Mouse (Mus musculus) urinary bladder, postnatal 25 days (tissue): ENCODE measurements around the gene Rab25.
A peak's percentile ranks its signal among the peaks of the same experiment; 100 is the strongest.

Experiments
- DNase-seq: peaks from one replicate; pipeline ENCODE4 v3.0.0; 2022; ENCODE audit warnings: low spot score

The Rab25 gene

DNA sequence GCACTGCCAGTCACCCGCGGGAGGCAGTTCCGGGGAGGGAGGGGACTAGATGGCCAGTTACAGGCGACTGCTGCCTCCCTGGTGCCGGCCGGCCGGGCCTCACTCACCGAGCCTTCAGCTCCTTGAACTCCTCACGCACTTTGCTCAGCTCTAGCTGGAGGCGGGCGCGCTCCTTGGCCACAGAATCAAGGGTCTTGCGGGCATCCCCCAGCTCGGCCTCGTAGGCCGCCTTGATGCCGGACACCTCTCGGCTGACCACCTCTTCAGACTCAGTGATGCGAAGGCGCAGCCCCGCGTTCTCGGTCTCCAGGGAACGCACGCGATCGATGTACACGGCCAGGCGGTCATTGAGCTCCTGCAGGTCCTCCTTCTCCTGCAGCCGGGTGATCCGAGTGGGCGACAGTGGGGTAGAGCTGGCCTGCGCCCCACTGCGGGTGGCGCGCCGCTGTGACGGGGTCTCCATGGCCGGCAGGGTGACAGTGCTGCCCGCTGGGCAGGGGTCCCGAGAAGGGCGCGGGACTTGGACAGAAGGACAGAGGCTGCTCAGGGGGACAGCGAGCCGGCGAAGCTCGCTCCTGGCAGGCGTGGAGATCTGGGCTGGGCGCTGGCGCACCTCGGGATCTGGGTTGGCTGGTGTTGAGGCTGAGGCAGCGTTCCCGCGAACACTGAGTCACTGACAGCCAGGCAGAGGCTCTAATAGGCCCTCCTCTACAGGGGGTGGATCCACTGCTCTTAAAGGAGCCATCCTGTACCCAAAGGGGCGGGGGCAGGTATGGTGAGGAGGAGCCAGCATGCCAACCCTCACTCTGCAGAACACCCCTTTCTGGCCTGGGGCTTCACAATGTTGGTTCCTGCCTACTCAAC lies 45.2 kb downstream of the Rab25 start:
- peak; percentile 88 for DNase-seq

DNA sequence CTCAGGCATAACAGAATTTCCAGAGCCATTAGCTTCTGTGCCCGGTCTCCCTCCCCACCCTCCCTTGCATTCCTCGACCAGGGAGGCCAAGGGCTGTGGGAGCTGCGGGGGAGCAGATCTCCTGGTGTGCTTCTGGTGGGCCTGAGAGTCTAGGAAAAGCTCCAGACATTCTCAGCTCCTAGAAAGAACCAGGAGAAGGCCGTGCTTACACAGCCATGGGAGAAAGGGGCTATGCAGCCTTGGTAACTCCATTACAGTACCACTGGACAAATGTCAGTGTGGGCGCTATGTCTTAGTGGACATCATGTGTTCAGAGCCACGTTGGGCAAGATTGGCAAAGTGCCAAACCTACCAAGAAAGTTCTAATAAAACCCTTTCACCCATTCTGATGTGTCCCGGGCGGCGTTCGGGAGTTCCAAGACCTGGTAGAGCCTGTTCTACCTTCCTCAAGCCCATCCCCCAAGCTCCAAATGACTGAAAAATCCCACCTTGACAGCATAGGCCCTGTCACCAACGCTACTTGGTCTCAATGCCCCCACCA lies 46.0 kb downstream of the Rab25 start:
- DNase-seq, result peak; percentile 52

DNA sequence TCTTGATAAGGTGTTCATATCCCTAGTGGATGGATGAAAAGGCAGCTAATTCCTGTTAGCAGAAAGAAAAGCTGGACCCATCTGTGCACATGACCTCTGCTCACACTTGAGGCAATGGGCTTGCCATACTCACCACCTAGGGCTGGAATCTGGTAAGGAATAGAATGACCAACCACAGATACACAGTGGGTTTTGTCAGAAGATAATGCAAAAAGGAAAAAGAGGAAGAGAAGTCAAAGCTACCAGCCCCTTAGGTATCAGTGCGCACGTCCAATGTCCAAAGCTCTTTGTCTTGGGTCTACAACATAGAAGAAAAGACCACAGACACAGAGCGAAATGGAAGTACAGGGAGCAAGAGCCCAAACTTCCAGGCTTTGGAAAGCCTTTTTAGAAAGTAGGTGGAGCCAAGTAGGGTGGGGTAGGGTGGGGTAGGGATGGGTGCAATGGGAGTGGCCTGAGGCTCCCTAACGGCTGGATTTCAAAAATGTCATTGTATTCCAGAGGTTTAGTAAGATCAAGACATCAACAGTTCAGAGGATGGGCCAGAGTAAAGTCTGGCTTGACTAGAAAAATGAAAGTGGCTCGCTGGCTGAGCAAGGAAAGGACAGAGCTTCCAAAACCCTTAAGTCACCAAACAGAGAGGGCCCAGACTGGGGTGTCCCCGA lies 46.6 kb downstream of the Rab25 start:
- DNase-seq, result no peak

DNA sequence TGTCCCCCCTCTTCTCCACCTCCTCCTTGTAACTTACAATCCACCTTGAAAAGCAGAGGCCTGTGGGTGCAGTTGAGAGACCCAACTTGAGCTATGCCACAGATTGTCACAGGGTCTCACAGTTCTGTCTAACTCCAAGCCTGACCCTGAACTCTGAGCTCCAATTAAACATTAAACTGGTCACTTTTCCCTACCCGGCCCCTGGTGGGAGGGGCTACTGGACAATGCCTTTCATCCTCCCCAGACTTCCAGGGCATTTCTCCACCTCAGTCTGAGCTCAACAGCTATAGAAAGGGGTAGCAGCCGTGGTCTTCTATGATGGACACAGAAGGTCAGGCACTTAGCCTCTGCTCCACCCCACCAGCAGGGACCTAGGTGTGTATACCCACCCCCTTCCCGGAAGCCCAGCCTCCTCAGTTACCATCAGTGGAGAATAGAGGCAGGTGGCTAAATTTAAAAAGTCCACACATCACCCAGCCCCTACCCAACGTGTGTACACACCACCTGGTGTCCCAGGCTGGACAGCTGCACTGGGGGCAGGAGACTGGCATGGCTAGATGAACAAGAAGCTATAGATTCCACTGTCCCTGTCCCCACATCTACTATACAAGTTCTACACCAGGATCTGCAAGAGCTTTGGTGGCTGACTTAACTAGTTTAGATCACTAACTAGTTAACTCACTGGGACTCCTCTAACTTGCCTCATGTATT lies 47.3 kb downstream of the Rab25 start:
- DNase-seq, result no peak

DNA sequence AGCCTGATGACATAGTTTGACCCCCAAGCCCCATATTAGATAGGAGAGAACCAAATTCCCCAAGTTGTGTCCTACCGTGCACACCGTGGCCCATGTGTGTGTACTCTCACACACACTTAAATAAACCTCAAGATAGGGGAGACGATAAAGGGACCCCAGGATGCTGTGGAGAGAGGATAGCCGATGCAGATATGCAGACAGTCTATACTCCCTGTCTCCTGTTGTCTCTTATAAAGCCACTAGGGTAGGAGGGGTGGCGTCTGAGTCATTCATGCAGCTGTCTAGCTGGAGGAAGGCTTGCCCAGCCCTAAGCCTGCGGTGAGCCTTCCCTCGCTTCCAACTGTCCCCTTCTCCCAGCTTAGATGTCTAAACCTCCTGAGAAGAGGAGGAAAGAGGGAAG lies 48.0 kb downstream of the Rab25 start:
- no peak for DNase-seq

DNA sequence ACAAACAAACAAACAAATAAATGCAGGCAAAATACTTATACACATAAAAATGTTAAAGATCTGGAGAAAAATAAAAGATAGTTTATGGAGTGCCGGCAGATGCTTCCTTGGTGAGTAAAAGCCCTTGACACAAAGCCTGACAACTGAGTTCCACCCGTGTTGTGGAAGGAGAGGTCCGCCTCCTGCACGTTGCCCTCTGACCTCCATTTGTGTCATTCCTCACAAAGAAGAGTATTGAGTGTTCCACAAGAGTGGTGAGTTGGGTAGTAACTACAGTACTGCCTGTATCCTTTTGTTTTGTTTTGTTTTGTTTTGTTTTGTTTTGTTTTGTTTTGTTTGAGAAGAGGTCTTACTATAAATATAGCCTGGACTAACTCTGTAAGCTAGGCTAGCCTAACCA lies 48.5 kb downstream of the Rab25 start:
- DNase-seq, result no peak

DNA sequence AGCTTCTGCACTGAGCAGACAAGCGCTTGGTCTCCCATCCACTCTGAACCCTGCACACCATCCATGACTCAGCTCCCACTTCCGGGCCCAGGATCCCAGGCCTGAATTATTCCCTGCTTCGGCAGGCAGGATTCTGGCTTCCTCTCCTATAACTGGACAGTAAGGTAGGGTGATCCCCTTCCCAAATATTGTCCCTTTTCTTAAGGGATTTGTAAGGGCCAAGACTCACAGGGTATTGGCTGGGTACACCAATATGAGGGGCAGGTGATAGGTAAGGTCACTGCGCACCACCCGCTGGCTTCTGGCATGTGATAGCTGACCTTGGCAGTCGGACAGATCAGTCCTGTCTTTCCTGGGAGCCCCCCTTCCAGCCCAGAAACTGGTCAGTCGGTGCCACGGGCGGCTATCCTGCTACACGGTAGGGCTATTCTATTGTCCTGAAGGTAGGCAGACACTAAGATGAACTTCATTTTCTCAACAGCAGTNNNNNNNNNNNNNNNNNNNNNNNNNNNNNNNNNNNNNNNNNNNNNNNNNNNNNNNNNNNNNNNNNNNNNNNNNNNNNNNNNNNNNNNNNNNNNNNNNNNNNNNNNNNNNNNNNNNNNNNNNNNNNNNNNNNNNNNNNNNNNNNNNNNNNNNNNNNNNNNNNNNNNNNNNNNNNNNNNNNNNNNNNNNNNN lies 52.2 kb downstream of the Rab25 start:
- DNase-seq, result no peak

DNA sequence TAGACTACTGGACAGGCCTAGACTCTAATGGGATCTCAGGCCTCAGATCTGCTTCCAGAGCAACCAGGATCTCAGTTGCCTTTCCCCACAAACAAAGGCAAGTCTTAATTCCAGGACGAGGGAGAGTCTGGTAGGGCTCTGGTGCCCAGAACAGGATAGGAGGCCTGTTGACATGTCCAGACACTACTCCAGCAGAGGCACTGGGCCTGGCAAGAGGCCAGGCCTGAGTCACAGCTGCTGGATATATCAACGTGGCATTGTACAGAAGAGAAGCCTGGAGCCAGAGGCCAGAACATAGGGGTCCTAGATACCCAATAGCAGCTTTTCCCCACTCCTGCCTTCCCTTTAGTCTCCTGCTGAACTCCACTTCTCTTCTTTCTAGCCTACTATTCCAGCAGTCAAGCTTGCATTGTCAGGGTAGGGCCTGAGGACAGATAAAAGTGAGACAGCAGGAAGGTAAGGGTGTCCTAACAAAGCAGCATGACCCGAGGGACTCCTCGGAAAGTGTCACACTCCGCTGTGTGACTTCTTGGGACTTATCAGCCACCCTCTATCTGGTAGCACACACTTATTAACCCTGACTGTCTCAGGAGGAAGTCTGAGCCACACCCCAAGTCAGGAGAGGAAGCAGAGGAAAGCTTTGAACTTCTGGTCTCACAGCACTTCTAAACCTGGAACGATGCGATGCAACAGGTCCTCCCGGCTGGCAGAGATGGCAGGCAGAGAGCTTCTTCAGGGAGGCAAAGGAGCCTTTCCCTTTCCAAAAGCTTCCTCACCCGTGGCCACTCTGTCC lies 53.1 kb downstream of the Rab25 start:
- DNase-seq, result peak; percentile 62

DNA sequence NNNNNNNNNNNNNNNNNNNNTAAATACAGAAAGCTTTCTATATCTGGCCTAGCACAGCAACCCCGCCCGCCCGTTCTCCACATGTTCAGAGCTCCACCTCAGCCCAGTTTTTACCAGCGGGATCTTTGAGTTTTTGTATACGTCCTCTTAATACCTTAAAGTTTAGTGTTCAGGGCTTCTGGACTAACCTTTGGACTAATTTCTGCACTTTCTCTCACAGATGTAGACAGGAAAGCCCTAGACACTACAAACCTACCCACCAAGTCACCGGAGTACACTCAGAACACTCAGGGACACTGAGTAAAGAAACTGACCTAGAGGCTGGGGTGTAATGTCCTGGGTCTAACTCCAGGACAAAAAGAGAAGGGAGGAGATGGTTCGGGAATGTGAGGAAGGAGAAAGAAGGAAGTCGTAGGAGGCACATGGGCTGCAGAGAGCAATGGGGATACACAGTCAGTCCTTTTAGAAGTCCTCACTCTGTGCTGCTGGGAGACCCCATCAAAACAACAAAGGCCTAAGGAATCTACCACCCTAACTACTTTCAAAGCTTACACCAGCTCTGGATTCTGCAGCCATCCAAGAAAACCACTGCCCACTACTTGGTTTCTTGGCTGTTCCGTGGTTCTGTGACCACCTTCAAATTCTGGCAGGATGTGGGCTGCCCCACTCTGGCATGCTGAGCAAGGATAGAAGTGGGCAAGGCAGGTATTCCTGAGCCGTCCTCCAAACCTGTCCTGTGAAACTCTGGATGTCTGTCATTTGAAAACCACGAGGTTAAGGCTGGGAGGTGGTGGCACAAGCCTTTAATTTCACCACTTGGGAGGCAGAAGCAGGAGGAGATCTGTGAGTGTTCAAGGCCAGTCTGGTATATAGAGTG lies 54.2 kb downstream of the Rab25 start:
- no peak for DNase-seq
